Mouse (Mus musculus): ENCODE results near the gene Bace2. TPM values are rescaled to one million over a fixed set of nuclear protein-coding genes. Genes with fewer than 3 reads are reported as not detected.

Gene Bace2
- 7.5 and 14.7 TPM in 2 replicates for total RNA-seq (2021)
- long read RNA-seq, full-length matches to known transcripts: 27 of 34 reads
- long read RNA-seq, partial matches to known transcripts: 4 of 34 reads
- long read RNA-seq, other reads (novel, unspliced or antisense): 3 of 34 reads

- DNase-seq: peak; percentile 81
Observed at GRCm38 (mm10) chr16:97356499-97357187, at the start of gene Bace2. Gene Bace2 (plus strand): TSS chr16:97356742.

- DNase-seq: no peak
Observed at GRCm38 (mm10) chr16:97307594-97307993, 48.9 kb upstream of the Bace2 start.

- no peak for DNase-seq
Observed at GRCm38 (mm10) chr16:97309796-97310569, 46.6 kb upstream of the Bace2 start.

GRCm38 (mm10) chr16:97310570-97310846, 46.0 kb upstream of the Bace2 start:
- DNase-seq: no peak

- DNase-seq: peak; percentile 71
Observed at GRCm38 (mm10) chr16:97312960-97313686, 43.4 kb upstream of the Bace2 start.

GRCm38 (mm10) chr16:97321576-97321975, 35.0 kb upstream of the Bace2 start:
- DNase-seq: no peak

- no peak for DNase-seq
Observed at GRCm38 (mm10) chr16:97322604-97323003, 33.9 kb upstream of the Bace2 start.

- DNase-seq: peak; percentile 9
Observed at GRCm38 (mm10) chr16:97325975-97326374, 30.6 kb upstream of the Bace2 start.

- no peak for DNase-seq
Observed at GRCm38 (mm10) chr16:97328602-97329001, 27.9 kb upstream of the Bace2 start.

GRCm38 (mm10) chr16:97353013-97353412, 3.5 kb upstream of the Bace2 start:
- DNase-seq: no peak

- no peak for DNase-seq
Observed at GRCm38 (mm10) chr16:97354632-97355031, 1.9 kb upstream of the Bace2 start.

GRCm38 (mm10) chr16:97357188-97357821, 763 bp downstream of the Bace2 start:
- DNase-seq: peak; percentile 39

- DNase-seq: no peak
Observed at GRCm38 (mm10) chr16:97362231-97362888, 5.8 kb downstream of the Bace2 start.

GRCm38 (mm10) chr16:97366141-97366540, 9.6 kb downstream of the Bace2 start:
- no peak for DNase-seq

GRCm38 (mm10) chr16:97370258-97370657, 13.7 kb downstream of the Bace2 start:
- no peak for DNase-seq

- no peak for DNase-seq
Observed at GRCm38 (mm10) chr16:97387955-97388354, 31.4 kb downstream of the Bace2 start.

GRCm38 (mm10) chr16:97391289-97391688, 34.7 kb downstream of the Bace2 start:
- no peak for DNase-seq

- no peak for DNase-seq
Observed at GRCm38 (mm10) chr16:97391701-97392384, 35.3 kb downstream of the Bace2 start.

GRCm38 (mm10) chr16:97396436-97396835, 39.9 kb downstream of the Bace2 start:
- no peak for DNase-seq

- no peak for DNase-seq
Observed at GRCm38 (mm10) chr16:97397945-97398531, 41.5 kb downstream of the Bace2 start.

- no peak for DNase-seq
Observed at GRCm38 (mm10) chr16:97399991-97400390, 43.4 kb downstream of the Bace2 start.
